Mouse (Mus musculus) liver, embryonic 12.5 days (tissue): ENCODE measurements around the gene Gpc6. TPM values are rescaled to one million over a fixed set of nuclear protein-coding genes. Genes with fewer than 3 reads are reported as not detected.

Experiments used
- ATAC-seq: fragments of 200-750 bp; cut with Nextera tagmentation; 2 replicates; pipeline ENCODE4 v1.8.0; 2017; ENCODE audit warnings: moderate number of reproducible peaks, mild to moderate bottlenecking, moderate library complexity
- H3K27ac ChIP-seq: fragments of 300-500 bp; sonication (generic); 2 replicates; pipeline ENCODE4 v1.5.1; 2016; ENCODE audit warnings: mild to moderate bottlenecking
- H3K27me3 ChIP-seq: fragments of 300-500 bp; sonication (generic); replicated peaks from 2 replicates; pipeline ENCODE4 v1.6.1; 2016; ENCODE audit warnings: mild to moderate bottlenecking, moderate library complexity
- H3K36me3 ChIP-seq: fragments of 300-500 bp; sonication (generic); 2 replicates; pipeline ENCODE4 v1.6.1; 2016; ENCODE audit warnings: mild to moderate bottlenecking, moderate library complexity
- H3K4me1 ChIP-seq: fragments of 300-500 bp; sonication (generic); 2 replicates; pipeline ENCODE4 v1.6.1; 2016
- H3K4me2 ChIP-seq: fragments of 300-500 bp; sonication (generic); 2 replicates; pipeline ENCODE4 v1.6.1; 2016; ENCODE audit warnings: mild to moderate bottlenecking, moderate library complexity
- H3K4me3 ChIP-seq: fragments of 300-500 bp; sonication (generic); 2 replicates; pipeline ENCODE4 v1.5.1; 2016; ENCODE audit warnings: mild to moderate bottlenecking, moderate library complexity
- H3K9ac ChIP-seq: fragments of 300-500 bp; sonication (generic); 2 replicates; pipeline ENCODE4 v1.6.1; 2016; ENCODE audit warnings: mild to moderate bottlenecking, moderate library complexity
- H3K9me3 ChIP-seq: fragments of 300-500 bp; sonication (generic); replicated peaks from 2 replicates; pipeline ENCODE4 v1.6.1; 2016; ENCODE audit warnings: mild to moderate bottlenecking, moderate library complexity
- WGBS: fragments of 180-500 bp; shearing (Covaris S2); methylation state at CpG from one replicate; pipeline ENCODE4 v1.1.7; 2016; ENCODE audit not compliant: insufficient replicate concordance; 5-methylcytosine and 5-hydroxymethylcytosine counted together
- polyA plus RNA-seq: library from polyadenylated mRNA; unstranded; fragments of >200 nt; fragmentation: Nextera tagmentation; extraction: Ambion mirVana; gene quantifications from 2 replicates; pipeline ENCODE4 v1.2.1, GENCODE M21; 2016

Gene Gpc6
- polyA plus RNA-seq, 1 experiment from 2014 or later = 8.4 TPM

DNA sequence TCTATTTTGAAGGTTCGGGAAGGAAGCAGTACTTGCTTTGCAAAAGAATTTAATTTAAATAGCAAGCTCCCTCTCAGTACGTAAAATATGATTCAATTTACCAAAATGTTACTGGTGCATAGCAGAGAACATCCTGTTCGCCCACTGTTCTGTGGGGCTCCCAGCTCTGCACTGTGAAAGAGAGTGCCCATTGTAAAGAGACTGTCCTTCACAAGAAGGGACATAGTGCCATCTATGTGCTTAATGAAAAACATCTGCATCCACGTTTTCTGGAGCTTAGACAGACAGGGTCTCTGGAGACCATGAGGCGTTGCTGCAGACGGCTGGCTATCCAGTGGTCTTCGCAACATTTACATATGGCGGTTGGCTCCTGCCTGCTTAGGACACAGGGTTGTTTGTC, 998.6 kb downstream of the Gpc6 start:
- Histone ChIP-seq H3K27me3 (no peaks in the 10 kb centered on the region), H3K4me1 (no peaks in the 10 kb centered on the region), H3K9me3 (no peaks in the 10 kb centered on the region), H3K36me3 (no peaks in the 10 kb centered on the region), H3K27ac (no peak overlapping the region), H3K9ac (no peak overlapping the region), H3K4me3 (no peak overlapping the region), H3K4me2 (no peak overlapping the region)
- WGBS = 72% methylated on average over 8 of the region's 8 CpGs
- ATAC-seq = no peak

GRCm38 (mm10) chr14:117930105-117930847, 1005.2 kb downstream of the Gpc6 start:
- ATAC-seq = no peak
- 37% methylated on average over 13 of the region's 13 CpGs for WGBS
- Histone ChIP-seq H3K27me3 (no peaks in the 10 kb centered on the region), H3K9ac (no peak overlapping the region), H3K9me3 (no peaks in the 10 kb centered on the region; the same call in 1 of the 2 replicates), H3K27ac (no peak overlapping the region), H3K36me3 (no peaks in the 10 kb centered on the region), H3K4me3 (no peak overlapping the region), H3K4me2 (no peak overlapping the region), H3K4me1 (no peaks in the 10 kb centered on the region)

GRCm38 (mm10) chr14:117930848-117931816, 1006.0 kb downstream of the Gpc6 start:
- H3K27me3 ChIP-seq = no peaks in the 10 kb centered on the region
- H3K4me2 ChIP-seq = no peak overlapping the region
- H3K36me3 ChIP-seq = no peaks in the 10 kb centered on the region
- no peaks in the 10 kb centered on the region; the same call in 1 of the 2 replicates for H3K9me3 ChIP-seq
- H3K27ac ChIP-seq = no peak overlapping the region
- no peaks in the 10 kb centered on the region for H3K4me1 ChIP-seq
- H3K9ac ChIP-seq = no peak overlapping the region
- ATAC-seq = no peak
- no peak overlapping the region for H3K4me3 ChIP-seq
- 76% methylated on average over 16 of the region's 16 CpGs for WGBS

DNA sequence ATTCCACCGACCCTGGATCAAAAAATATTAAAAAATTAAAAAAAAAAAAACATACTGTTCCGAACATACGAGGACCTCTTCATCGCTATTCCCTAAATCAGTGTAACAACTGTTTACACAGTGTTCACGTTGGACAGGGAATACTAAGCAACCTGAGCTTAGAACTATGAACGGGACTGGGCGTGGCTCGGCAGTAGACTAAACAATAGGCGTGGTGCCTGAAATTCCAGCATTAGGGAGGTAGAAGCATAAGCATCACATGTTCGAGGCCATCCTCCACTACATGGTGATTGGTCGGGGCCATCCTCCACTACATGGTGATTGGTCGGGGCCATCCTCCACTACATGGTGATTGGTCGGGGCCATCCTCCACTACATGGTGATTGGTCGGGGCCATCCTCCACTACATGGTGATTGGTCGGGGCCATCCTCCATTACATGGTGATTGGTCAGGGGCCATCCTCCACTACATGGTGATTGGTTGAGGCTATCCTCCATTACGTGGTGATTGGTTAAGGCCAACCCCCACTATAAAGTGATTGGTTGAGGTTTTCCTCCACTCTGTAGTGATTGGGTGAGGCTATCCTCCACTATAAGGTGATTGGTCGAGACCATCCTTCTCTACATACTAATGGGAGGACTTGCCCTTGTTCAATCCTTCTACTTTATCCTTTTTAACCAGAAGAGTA, 1007.2 kb downstream of the Gpc6 start:
- Histone ChIP-seq H3K9me3 (no peaks in the 10 kb centered on the region; the same call in 1 of the 2 replicates), H3K4me3 (no peak overlapping the region), H3K4me1 (no peaks in the 10 kb centered on the region), H3K27ac (no peak overlapping the region), H3K4me2 (no peak overlapping the region), H3K36me3 (no peaks in the 10 kb centered on the region), H3K9ac (no peak overlapping the region), H3K27me3 (no peaks in the 10 kb centered on the region)
- no peak for ATAC-seq
- WGBS = 78% methylated on average over 17 of the region's 17 CpGs

GRCm38 (mm10) chr14:117938554-117938953, 1013.4 kb downstream of the Gpc6 start:
- Histone ChIP-seq H3K4me2 (no peak overlapping the region), H3K4me3 (no peak overlapping the region), H3K27me3 (no peaks in the 10 kb centered on the region), H3K4me1 (no peaks in the 10 kb centered on the region), H3K9ac (no peak overlapping the region), H3K9me3 (no peaks in the 10 kb centered on the region; the same call in 1 of the 2 replicates), H3K36me3 (no peaks in the 10 kb centered on the region), H3K27ac (no peak overlapping the region)
- 38% methylated on average over 2 of the region's 2 CpGs for WGBS
- ATAC-seq = no peak

GRCm38 (mm10) chr14:117939471-117939870, 1014.4 kb downstream of the Gpc6 start:
- H3K9ac ChIP-seq = no peak overlapping the region
- 76% methylated on average over 7 of the region's 7 CpGs for WGBS
- H3K9me3 ChIP-seq = no peaks in the 10 kb centered on the region; the same call in 1 of the 2 replicates
- H3K27me3 ChIP-seq = no peaks in the 10 kb centered on the region
- H3K4me1 ChIP-seq = no peaks in the 10 kb centered on the region
- no peak overlapping the region for H3K4me2 ChIP-seq
- no peak overlapping the region for H3K4me3 ChIP-seq
- no peaks in the 10 kb centered on the region for H3K36me3 ChIP-seq
- no peak overlapping the region for H3K27ac ChIP-seq
- ATAC-seq = no peak

- 0 out of 2 replicates have a peak, but pooled peaks cover 8% of the 10 kb centered on the region for H3K9me3 ChIP-seq
- H3K4me1 ChIP-seq = no peaks in the 10 kb centered on the region
- WGBS = 42% methylated on average over 4 of the region's 4 CpGs
- no peak for ATAC-seq
- H3K36me3 ChIP-seq = no peaks in the 10 kb centered on the region
- no peak overlapping the region for H3K9ac ChIP-seq
- no peak overlapping the region for H3K4me2 ChIP-seq
- no peaks in the 10 kb centered on the region for H3K27me3 ChIP-seq
- no peak overlapping the region for H3K4me3 ChIP-seq
- H3K27ac ChIP-seq = no peak overlapping the region
Observed at GRCm38 (mm10) chr14:117945920-117946503, 1020.9 kb downstream of the Gpc6 start.

DNA sequence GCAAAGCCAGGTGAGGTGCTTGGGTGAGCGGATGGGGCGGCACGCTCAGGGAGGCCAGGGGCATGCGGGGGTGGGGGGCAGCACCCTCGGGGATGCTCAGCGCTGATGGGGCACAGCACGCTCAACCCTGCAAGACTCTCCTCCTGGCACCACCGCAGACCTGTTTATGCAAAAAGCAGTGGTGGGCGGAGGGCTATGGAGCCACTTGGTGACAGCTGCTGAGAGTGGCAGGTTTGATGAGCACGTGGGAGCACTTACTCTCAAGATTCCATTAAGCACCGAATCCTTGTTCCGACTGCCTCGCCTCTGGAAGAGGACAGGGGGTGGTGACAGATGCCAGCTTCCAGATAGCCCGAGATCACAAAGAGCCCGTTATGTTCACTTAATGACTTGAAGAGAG, 1026.2 kb downstream of the Gpc6 start:
- WGBS = 63% methylated on average over 15 of the region's 15 CpGs
- no peaks in the 10 kb centered on the region for H3K27me3 ChIP-seq
- H3K4me3 ChIP-seq = no peak overlapping the region
- H3K36me3 ChIP-seq = no peaks in the 10 kb centered on the region
- H3K9ac ChIP-seq = no peak overlapping the region
- no peaks in the 10 kb centered on the region for H3K4me1 ChIP-seq
- no peak for ATAC-seq
- H3K27ac ChIP-seq = no peak overlapping the region
- 0 out of 2 replicates have a peak, but pooled peaks cover 6% of the 10 kb centered on the region for H3K9me3 ChIP-seq
- no peak overlapping the region for H3K4me2 ChIP-seq

GRCm38 (mm10) chr14:117951686-117952085, 1026.6 kb downstream of the Gpc6 start:
- no peak for ATAC-seq
- WGBS = 43% methylated on average over 5 of the region's 5 CpGs

GRCm38 (mm10) chr14:117956051-117956450, 1030.9 kb downstream of the Gpc6 start:
- WGBS = 61% methylated on average over 3 of the region's 3 CpGs

More at GRCm38 (mm10) chr14:117951686-117952085, 1026.6 kb downstream of the Gpc6 start:
- H3K36me3 ChIP-seq = no peaks in the 10 kb centered on the region
- H3K9me3 ChIP-seq = 0 out of 2 replicates have a peak, but pooled peaks cover 5% of the 10 kb centered on the region
- H3K4me3 ChIP-seq = no peak overlapping the region
- no peaks in the 10 kb centered on the region for H3K27me3 ChIP-seq
- H3K4me1 ChIP-seq = no peaks in the 10 kb centered on the region
- no peak overlapping the region for H3K27ac ChIP-seq
- H3K9ac ChIP-seq = no peak overlapping the region
- H3K4me2 ChIP-seq = no peak overlapping the region

DNA sequence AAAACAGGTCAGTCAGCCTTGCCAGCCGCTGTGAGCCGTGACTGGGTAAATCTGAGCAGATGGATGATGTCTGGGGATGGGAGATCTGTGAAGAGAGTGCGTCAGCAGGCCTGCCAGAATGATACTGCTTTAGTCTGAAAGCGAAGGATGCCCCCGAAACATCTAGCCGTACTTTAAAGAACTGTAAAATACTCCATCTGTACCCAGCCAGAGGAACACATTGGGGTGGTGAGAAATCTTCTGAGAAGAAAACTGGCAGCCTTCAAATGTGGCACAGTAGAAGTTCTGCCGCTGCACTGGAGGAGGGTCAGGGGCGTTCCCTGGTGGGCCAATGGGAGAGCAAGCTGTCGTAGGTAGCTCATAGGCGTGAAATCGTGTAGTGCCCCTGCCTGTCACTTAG, 1033.3 kb downstream of the Gpc6 start:
- Histone ChIP-seq H3K27ac (no peak overlapping the region), H3K36me3 (no peaks in the 10 kb centered on the region), H3K4me3 (no peak overlapping the region), H3K4me1 (no peaks in the 10 kb centered on the region), H3K4me2 (no peak overlapping the region), H3K9ac (no peak overlapping the region), H3K27me3 (no peaks in the 10 kb centered on the region), H3K9me3 (no peaks in the 10 kb centered on the region; the same call in 1 of the 2 replicates)
- ATAC-seq = no peak
- 71% methylated on average over 11 of the region's 11 CpGs for WGBS

More at GRCm38 (mm10) chr14:117956051-117956450, 1030.9 kb downstream of the Gpc6 start:
- H3K9ac ChIP-seq = no peak overlapping the region
- no peaks in the 10 kb centered on the region for H3K4me1 ChIP-seq
- H3K27ac ChIP-seq = no peak overlapping the region
- no peak overlapping the region for H3K4me3 ChIP-seq
- no peaks in the 10 kb centered on the region for H3K27me3 ChIP-seq
- H3K36me3 ChIP-seq = no peaks in the 10 kb centered on the region
- ATAC-seq = no peak
- H3K9me3 ChIP-seq = no peaks in the 10 kb centered on the region; the same call in 1 of the 2 replicates
- no peak overlapping the region for H3K4me2 ChIP-seq
